ENCODE assay signal across 8 mouse cellular contexts in genomic region chr6:86364442-86365141, GRCm38 (mm10). TPM values are rescaled to one million over a fixed set of nuclear protein-coding genes. Genes with fewer than 3 reads are reported as not detected.
DNase-seq lines count a peak whose midpoint lies in the region; ATAC-seq and TF ChIP-seq lines count a peak whose summit lies in the region.

No protein-coding gene starts in this region.

- ATAC-seq in cerebellum, adult (ENCODE audit: insufficient number of reproducible peaks, low FRiP score, low TSS enrichment): peak; percentile 47
- ATAC-seq in forebrain, embryonic 14.5 days: peak; percentile 59
- 0 out of 2 replicates have a peak, but pooled peaks have one; percentile 7 for ATAC-seq in liver, postnatal 0 days
- peak; percentile 47 for ATAC-seq in neural tube, embryonic 14.5 days (ENCODE audit: low read depth)

- peak overlapping the region; percentile 59 for H3K27ac ChIP-seq in forebrain, embryonic 14.5 days (ENCODE audit: low read depth, low read length)
- H3K27ac ChIP-seq in liver, postnatal 0 days (ENCODE audit: low read depth): peak overlapping the region; percentile 64
- peak overlapping the region; percentile 83 for H3K27ac ChIP-seq in neural tube, embryonic 14.5 days (ENCODE audit: low read depth, low read length)
- H3K27ac ChIP-seq in testis, adult 2 months (ENCODE audit: control insufficient read depth, insufficient read depth, low read depth, low read length): peak overlapping the region; percentile 43; the same call in 1 of the 2 replicates

- DNase-seq in forebrain, embryonic 14.5 days (ENCODE audit: low spot score): peak; percentile 96
- peak; percentile 74 to 86 for DNase-seq in heart, postnatal 14 days
- DNase-seq in large intestine, adult 2 months (ENCODE audit: low read depth, low spot score): peak; percentile 61
- DNase-seq in liver, postnatal 0 days: peak; percentile 77

- peak; percentile 85 for TF ChIP-seq CTCF in E14TG2a.4 (conservative IDR thresholded peaks at IDR 0.05; ENCODE audit: low read length)
- peak; percentile 97 for TF ChIP-seq CTCF in liver, postnatal 0 days (IDR thresholded peaks at IDR 0.05; ENCODE audit: low read depth)
- peak; percentile 54; the same call in 1 of the 2 replicates for TF ChIP-seq CTCF in testis, adult 2 months (IDR thresholded peaks at IDR 0.05; ENCODE audit: control insufficient read depth, insufficient read depth, insufficient replicate concordance, low read depth, low read length)

- peak overlapping the region; percentile 86 for H3K9ac ChIP-seq in forebrain, embryonic 14.5 days (ENCODE audit: low read length)
- H3K9ac ChIP-seq in liver, postnatal 0 days (replicated peaks): peak overlapping the region; percentile 75
- peak overlapping the region; percentile 53 for H3K9ac ChIP-seq in neural tube, embryonic 14.5 days (replicated peaks; ENCODE audit: low read depth, low read length)

- WGBS in forebrain, embryonic 14.5 days: 3% methylated on average over 17 of the region's 17 CpGs
- under 1% methylated on average over 17 of the region's 17 CpGs for WGBS in large intestine, adult 2 months
- under 1% methylated on average over 17 of the region's 17 CpGs for WGBS in liver, postnatal 0 days (ENCODE audit: insufficient replicate concordance)
- WGBS in neural tube, embryonic 14.5 days: 3% methylated on average over 17 of the region's 17 CpGs

- intact Hi-C loops in heart, postnatal 14 days (cut with DNase I): loop anchor here (1.0 to 5.0 kb wide), 5 partner anchors 32 to 342 kb away; partner anchors contain the start of genes Pcyox1 and Tgfa

- H3K4me2 ChIP-seq in forebrain, embryonic 14.5 days (ENCODE audit: low read length): peak overlapping the region; percentile 96
- H3K4me2 ChIP-seq in liver, postnatal 0 days (ENCODE audit: low read depth, low read length): peak overlapping the region; percentile 100
- H3K4me2 ChIP-seq in neural tube, embryonic 14.5 days (ENCODE audit: low read depth, low read length): peak overlapping the region; percentile 96

- peaks cover 32% of the 10 kb centered on the region for H3K36me3 ChIP-seq in E14TG2a.4 (ENCODE audit: insufficient read depth, low read length)
- peaks cover 12% of the 10 kb centered on the region; the same call in 1 of the 2 replicates for H3K36me3 ChIP-seq in forebrain, embryonic 14.5 days (ENCODE audit: control insufficient read depth, insufficient read depth, low read length)
- H3K36me3 ChIP-seq in liver, postnatal 0 days (replicated peaks; ENCODE audit: insufficient read depth, low read length): peaks cover 7% of the 10 kb centered on the region; the same call in 1 of the 2 replicates
- no peaks in the 10 kb centered on the region for H3K36me3 ChIP-seq in neural tube, embryonic 14.5 days (ENCODE audit: control insufficient read depth, insufficient read depth, low read length)
- no peaks in the 10 kb centered on the region for H3K36me3 ChIP-seq in testis, adult 2 months (ENCODE audit: control insufficient read depth, insufficient read depth, low read length)

- peaks cover 43% of the 10 kb centered on the region for H3K4me1 ChIP-seq in E14TG2a.4 (replicated peaks; ENCODE audit: low read depth, low read length)
- H3K4me1 ChIP-seq in forebrain, embryonic 14.5 days (ENCODE audit: control insufficient read depth, insufficient read depth, low read length): peaks cover 5% of the 10 kb centered on the region
- peaks cover 9% of the 10 kb centered on the region for H3K4me1 ChIP-seq in liver, postnatal 0 days (ENCODE audit: insufficient read depth)
- peaks cover 6% of the 10 kb centered on the region for H3K4me1 ChIP-seq in neural tube, embryonic 14.5 days (ENCODE audit: control insufficient read depth, insufficient read depth, low read length)
- peaks cover 13% of the 10 kb centered on the region for H3K4me1 ChIP-seq in testis, adult 2 months (ENCODE audit: control insufficient read depth, insufficient read depth, low read length)

- H3K9me3 ChIP-seq in E14TG2a.4 (ENCODE audit: low read length): no peaks in the 10 kb centered on the region
- no peaks in the 10 kb centered on the region for H3K9me3 ChIP-seq in forebrain, embryonic 14.5 days (replicated peaks; ENCODE audit: control insufficient read depth, low read length)
- no peaks in the 10 kb centered on the region for H3K9me3 ChIP-seq in liver, postnatal 0 days (ENCODE audit: low read length)
- no peaks in the 10 kb centered on the region for H3K9me3 ChIP-seq in neural tube, embryonic 14.5 days (ENCODE audit: control insufficient read depth, low read length)

- no peak for TF ChIP-seq EP300 in liver, postnatal 0 days (IDR thresholded peaks at IDR 0.05; ENCODE audit: low read depth)

- no peak for TF ChIP-seq POLR2A in testis, adult 2 months (IDR thresholded peaks at IDR 0.05; ENCODE audit: control insufficient read depth, low read depth, low read length)

- peak overlapping the region; percentile 57 for H3K4me3 ChIP-seq in E14TG2a.4 (replicated peaks; ENCODE audit: low read length)
- peak overlapping the region; percentile 72 for H3K4me3 ChIP-seq in forebrain, embryonic 14.5 days (ENCODE audit: low read depth, low read length)
- H3K4me3 ChIP-seq in liver, postnatal 0 days (ENCODE audit: low read depth, low read length): peak overlapping the region; percentile 86
- H3K4me3 ChIP-seq in neural tube, embryonic 14.5 days (ENCODE audit: low read depth, low read length): peak overlapping the region; percentile 64
- peak overlapping the region; percentile 64; the same call in 1 of the 2 replicates for H3K4me3 ChIP-seq in testis, adult 2 months (ENCODE audit: control insufficient read depth, low read depth, low read length)

- H3K27me3 ChIP-seq in E14TG2a.4 (ENCODE audit: insufficient read depth, low read length): peaks cover 3% of the 10 kb centered on the region
- no peaks in the 10 kb centered on the region for H3K27me3 ChIP-seq in forebrain, embryonic 14.5 days (replicated peaks; ENCODE audit: control insufficient read depth, insufficient read depth, low read length)
- no peaks in the 10 kb centered on the region for H3K27me3 ChIP-seq in liver, postnatal 0 days (ENCODE audit: insufficient read depth, low read length)
- no peaks in the 10 kb centered on the region for H3K27me3 ChIP-seq in neural tube, embryonic 14.5 days (ENCODE audit: control insufficient read depth, insufficient read depth, low read length)
- no peaks in the 10 kb centered on the region for H3K27me3 ChIP-seq in testis, adult 2 months (ENCODE audit: control insufficient read depth, insufficient read depth, low read length)

RNA-seq across cellular contexts. Expression of gene Fam136a, which starts 0.9 kb away (rescaled TPM):
- polyA plus RNA-seq in forebrain, embryonic 14.5 days (2014; fragmentation: Nextera tagmentation; extraction: Ambion mirVana): 129 and 130 TPM in 2 replicates
- total RNA-seq in heart, postnatal 14 days (2021): 10 to 100 TPM; 26.0 to 27.2 TPM
- polyA plus RNA-seq in large intestine, adult 2 months (2012; rRNA removed): 21.2 and 28.3 TPM in 2 replicates
- polyA plus RNA-seq in liver, postnatal 0 days (2015; fragmentation: Nextera tagmentation; extraction: Ambion mirVana): 69.8 and 74.1 TPM in 2 replicates
- 111 and 118 TPM in 2 replicates for polyA plus RNA-seq in neural tube, embryonic 14.5 days (2014; fragmentation: Nextera tagmentation; extraction: Ambion mirVana)
- polyA plus RNA-seq in testis, adult 2 months (2012; rRNA removed): 13.4 and 16.4 TPM in 2 replicates

RNA-seq across cellular contexts. Expression of gene Snrpg, which starts 6.5 kb away (rescaled TPM):
- polyA plus RNA-seq in forebrain, embryonic 14.5 days (2014; fragmentation: Nextera tagmentation; extraction: Ambion mirVana): 554 and 764 TPM in 2 replicates
- 10 to 100 TPM; 51.1 to 52.4 TPM for total RNA-seq in heart, postnatal 14 days (2021)
- polyA plus RNA-seq in large intestine, adult 2 months (2012; rRNA removed): 49.7 and 66.9 TPM in 2 replicates
- polyA plus RNA-seq in liver, postnatal 0 days (2015; fragmentation: Nextera tagmentation; extraction: Ambion mirVana): 174 and 204 TPM in 2 replicates
- 341 and 393 TPM in 2 replicates for polyA plus RNA-seq in neural tube, embryonic 14.5 days (2014; fragmentation: Nextera tagmentation; extraction: Ambion mirVana)
- polyA plus RNA-seq in testis, adult 2 months (2012; rRNA removed): 68.3 and 87.3 TPM in 2 replicates

RNA-seq across cellular contexts. Expression of gene Pcyox1, which starts 32.4 kb away (rescaled TPM):
- polyA plus RNA-seq in forebrain, embryonic 14.5 days (2014; fragmentation: Nextera tagmentation; extraction: Ambion mirVana): 81.3 and 90.2 TPM in 2 replicates
- total RNA-seq in heart, postnatal 14 days (2021): 10 to 100 TPM; 68.1 to 69.2 TPM
- polyA plus RNA-seq in large intestine, adult 2 months (2012; rRNA removed): 19.3 and 27.3 TPM in 2 replicates
- 69.6 and 80.4 TPM in 2 replicates for polyA plus RNA-seq in liver, postnatal 0 days (2015; fragmentation: Nextera tagmentation; extraction: Ambion mirVana)
- polyA plus RNA-seq in neural tube, embryonic 14.5 days (2014; fragmentation: Nextera tagmentation; extraction: Ambion mirVana): 100 and 110 TPM in 2 replicates
- polyA plus RNA-seq in testis, adult 2 months (2012; rRNA removed): 4.8 and 5.0 TPM in 2 replicates

RNA-seq across cellular contexts. Expression of gene Tia1, which starts 39.4 kb away (rescaled TPM):
- 299 and 325 TPM in 2 replicates for polyA plus RNA-seq in forebrain, embryonic 14.5 days (2014; fragmentation: Nextera tagmentation; extraction: Ambion mirVana)
- total RNA-seq in heart, postnatal 14 days (2021): 10 to 100 TPM; 38.5 to 39.9 TPM
- polyA plus RNA-seq in large intestine, adult 2 months (2012; rRNA removed): 7.8 and 14.6 TPM in 2 replicates
- polyA plus RNA-seq in liver, postnatal 0 days (2015; fragmentation: Nextera tagmentation; extraction: Ambion mirVana): 15.2 and 17.2 TPM in 2 replicates
- 364 and 402 TPM in 2 replicates for polyA plus RNA-seq in neural tube, embryonic 14.5 days (2014; fragmentation: Nextera tagmentation; extraction: Ambion mirVana)
- polyA plus RNA-seq in testis, adult 2 months (2012; rRNA removed): 9.0 and 9.7 TPM in 2 replicates

Comparison
In these comparisons a context has a peak if more than half of its experiments do, and no peak if none do; other contexts are left out.
1. Peak in every context shown above with its lines: DNase-seq, ATAC-seq, H3K4me3 ChIP-seq and H3K27ac ChIP-seq.
2. ATAC-seq: peak in every context shown above with its lines; median percentile 59 in forebrain, embryonic 14.5 days; 47 in cerebellum, adult; 47 in neural tube, embryonic 14.5 days; 7 in liver, postnatal 0 days.